Mouse (Mus musculus): Measurements from ENCODE around the gene Lgals12.

GRCm38 (mm10) chr19:7617085-7617484 is 10.1 kb upstream of the Lgals12 start:
- TF ChIP-seq EP300 (IDR thresholded peaks at IDR 0.05; ENCODE audit: insufficient read depth, low read depth, low read length) (no peak), POLR2A (IDR thresholded peaks at IDR 0.05; ENCODE audit: insufficient read depth, low read depth, low read length) (no peak)

Measured in heart, adult 2 months (tissue).